12 mouse cellular contexts compared by ENCODE assay signal in genomic region chr4:45308606-45309005, GRCm38 (mm10).
"Had no signal": no experiment of that assay in that cellular context is flagged by ENCODE, and none has a peak within 500 bp of the region (broad histone marks: within the 10 kb centered on the region; RNA-seq: fewer than 3 reads in every experiment).

No protein-coding gene starts in this region.

- DNase-seq: right cerebral cortex, postnatal 25 days; right cerebral cortex, postnatal 4 days; spleen, adult 18-20 months; thymus, adult 18-20 months; thymus, adult 2 months; thymus, postnatal 14 days; thymus, postnatal 25 days; thymus, postnatal 36 days had no signal

- H3K9ac ChIP-seq: neural tube, embryonic 13.5 days; neural tube, embryonic 15.5 days; stomach, embryonic 15.5 days had no signal

- H3K27ac ChIP-seq: neural tube, embryonic 13.5 days; neural tube, embryonic 15.5 days; stomach, embryonic 15.5 days; stomach, postnatal 0 days had no signal

- H3K4me3 ChIP-seq: neural tube, embryonic 13.5 days; neural tube, embryonic 15.5 days; stomach, embryonic 15.5 days had no signal

- H3K4me1 ChIP-seq: neural tube, embryonic 13.5 days; neural tube, embryonic 15.5 days; stomach, embryonic 15.5 days had no signal

- H3K27me3 ChIP-seq: neural tube, embryonic 13.5 days; neural tube, embryonic 15.5 days; stomach, embryonic 15.5 days had no signal

- H3K9me3 ChIP-seq: neural tube, embryonic 13.5 days; stomach, embryonic 15.5 days had no signal
